Mouse (Mus musculus): ENCODE results near the gene Tmco1.

DNA sequence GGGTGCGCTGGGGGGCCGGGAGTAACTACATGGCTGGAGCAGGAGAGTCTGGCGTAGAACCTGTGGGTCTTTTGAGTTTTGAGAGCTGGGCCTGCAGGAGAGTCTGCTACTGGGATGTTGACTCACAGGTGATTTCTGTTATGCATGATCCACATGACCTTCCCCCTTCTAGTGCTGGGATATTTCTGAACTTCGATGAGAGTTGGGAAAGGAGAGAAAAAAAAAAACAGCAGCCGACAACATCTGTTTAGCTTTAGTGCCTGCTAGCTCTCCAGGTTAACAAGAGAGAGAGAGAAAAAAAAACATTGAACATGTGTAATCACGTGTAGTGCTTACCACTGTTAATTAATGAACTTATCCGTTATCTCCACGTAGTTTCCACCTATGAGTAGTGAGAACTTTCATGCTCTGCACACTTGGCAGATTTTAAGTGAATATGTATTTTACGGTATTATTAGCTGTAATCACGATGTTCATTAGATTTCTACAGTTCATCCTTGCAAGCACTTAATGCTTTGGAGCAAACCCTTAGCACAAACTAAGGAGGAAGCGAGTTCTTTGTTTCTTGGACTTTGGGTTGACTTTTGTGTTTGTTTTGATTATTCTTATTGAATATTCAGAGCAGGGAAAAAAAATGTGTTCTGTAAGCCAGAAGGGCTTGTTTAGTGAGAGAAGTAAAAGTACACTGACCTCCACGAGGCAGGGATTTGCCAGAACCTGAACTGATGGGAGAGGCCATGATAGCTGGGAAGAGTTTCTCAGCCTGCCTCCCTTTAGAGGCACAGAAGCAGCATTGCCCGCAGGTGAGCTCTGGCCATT is 42.6 kb downstream of the Tmco1 start:
- TF ChIP-seq CTCF (IDR thresholded peaks at IDR 0.05; ENCODE audit: control insufficient read depth, insufficient read depth, insufficient read length) (no peak), USF1 (IDR thresholded peaks at IDR 0.05; ENCODE audit: low read depth) (no peak), MYOD1 (IDR thresholded peaks at IDR 0.05; ENCODE audit: control insufficient read depth, insufficient read length, low read depth) (no peak)

Measured in C2C12 (cell line).